Mouse (Mus musculus) lung, adult 18-20 months (tissue): ENCODE measurements around the gene Bnipl.

Experiments used
- DNase-seq, 2 experiments: peaks; one replicate each; pipeline ENCODE4 v3.0.0; 2022; ENCODE audit warnings: mixed read lengths in 2 of 2

The Bnipl gene

DNA sequence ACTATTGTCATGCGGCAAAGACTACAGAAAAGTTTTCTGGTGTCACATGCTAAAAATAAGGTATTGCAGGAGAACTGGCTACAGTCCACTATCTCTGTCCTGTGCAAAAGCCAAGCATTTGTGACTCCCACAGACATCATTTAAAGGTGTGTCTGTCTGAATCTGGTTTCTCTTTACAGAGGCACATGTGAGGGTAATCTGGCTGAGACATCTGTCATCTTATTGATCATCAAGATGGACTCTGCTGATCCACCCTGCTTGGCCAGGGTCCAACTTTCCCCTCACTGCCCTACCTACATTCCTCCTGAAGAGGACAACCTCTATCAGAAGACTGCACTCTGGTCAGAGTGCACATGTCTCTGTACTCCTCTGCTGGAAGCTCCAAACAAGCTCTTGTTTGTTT, 26.2 kb upstream of the Bnipl start:
- no peak for DNase-seq

- DNase-seq: no peak
These were observed 25.5 kb upstream of the Bnipl start for GRCm38 (mm10) chr3:95276428-95276934.

- no peak for DNase-seq
These were observed 24.2 kb upstream of the Bnipl start for GRCm38 (mm10) chr3:95275161-95275560.

- no peak for DNase-seq
These were observed 23.5 kb upstream of the Bnipl start for GRCm38 (mm10) chr3:95274453-95274852.

DNA sequence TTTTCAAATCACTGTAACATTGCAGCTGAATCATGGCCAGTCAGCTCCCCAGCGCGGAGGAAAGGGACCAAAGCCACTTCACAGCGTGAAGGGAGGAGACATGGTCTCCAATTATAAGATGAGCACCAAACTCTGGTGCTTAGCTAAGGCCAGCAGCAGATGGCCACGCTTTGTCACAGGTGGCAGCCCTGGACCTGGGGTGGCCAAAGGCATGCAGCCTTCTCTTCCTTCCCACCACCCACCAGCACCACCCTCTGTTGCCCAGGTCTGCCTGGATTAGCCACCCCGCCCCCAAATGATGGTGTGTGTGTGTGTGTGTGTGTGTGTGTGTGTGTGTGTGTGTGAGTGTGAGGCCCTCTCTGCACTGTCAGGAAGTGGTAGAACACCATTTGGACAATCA, 22.5 kb upstream of the Bnipl start:
- no peak for DNase-seq

- no peak for DNase-seq
These were observed 19.9 kb upstream of the Bnipl start for GRCm38 (mm10) chr3:95270766-95271364.

- DNase-seq: no peak
These were observed 18.8 kb upstream of the Bnipl start for GRCm38 (mm10) chr3:95269789-95270188.

- peak; percentile 14 to 45 for DNase-seq
These were observed 16.9 kb upstream of the Bnipl start for GRCm38 (mm10) chr3:95267855-95268254.

DNA sequence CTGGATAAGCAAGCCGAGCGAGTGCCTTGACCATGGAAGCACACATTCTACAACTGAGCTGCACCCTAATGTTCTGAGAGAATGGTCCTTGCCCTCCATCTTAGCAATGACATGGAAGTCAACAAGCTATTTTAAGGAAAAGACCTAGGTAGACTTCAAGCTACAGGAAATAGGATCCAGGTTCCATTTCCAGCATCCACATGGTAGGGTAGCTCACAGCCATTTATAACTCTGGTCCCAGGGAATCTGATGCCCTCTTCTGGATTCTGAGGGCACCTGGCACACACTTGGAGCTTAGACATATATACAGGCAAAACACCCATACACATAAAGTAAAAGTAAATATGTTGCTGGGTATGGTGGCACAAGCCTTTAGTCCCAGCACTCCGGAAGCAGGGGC, 15.1 kb upstream of the Bnipl start:
- no peak for DNase-seq

DNA sequence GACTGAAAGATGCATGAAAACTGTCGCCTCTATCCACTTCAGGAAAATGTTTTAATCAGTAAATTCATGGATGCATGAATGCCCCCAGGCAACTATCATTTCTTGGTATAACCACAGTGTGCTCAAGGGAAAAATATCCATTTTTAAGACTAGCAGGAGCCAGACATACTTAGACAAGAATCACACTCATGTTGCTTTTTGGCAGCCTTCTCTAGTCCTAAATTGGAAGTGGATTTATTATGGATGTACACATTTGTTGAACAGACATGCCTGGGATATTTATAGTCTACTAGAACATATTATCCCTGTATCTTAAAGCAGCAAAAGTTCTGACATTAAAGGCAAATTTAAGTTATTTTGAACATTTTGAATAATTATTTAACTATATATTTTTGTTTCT, 13.7 kb upstream of the Bnipl start:
- no peak for DNase-seq

GRCm38 (mm10) chr3:95263089-95263739, 12.2 kb upstream of the Bnipl start:
- DNase-seq: peak; percentile 72 to 83

DNA sequence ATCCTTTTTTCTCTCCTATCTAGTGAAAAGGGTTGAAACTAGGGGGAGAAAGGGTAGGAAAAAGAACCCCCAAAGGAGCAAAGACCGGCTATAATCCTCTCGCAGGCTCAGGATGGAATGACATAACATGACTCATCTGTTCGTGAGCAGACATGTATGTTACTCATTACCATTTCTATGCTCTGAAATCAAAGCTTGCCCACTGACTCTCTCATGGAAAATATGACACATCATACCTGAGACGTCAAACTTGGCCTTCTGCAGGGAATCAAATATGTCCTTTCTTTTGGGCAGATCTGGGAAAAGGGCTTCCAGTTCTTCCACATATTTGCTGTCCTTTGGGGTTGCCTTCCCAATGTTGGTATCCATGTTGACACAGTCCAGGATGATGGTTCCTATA, 11.0 kb upstream of the Bnipl start:
- no peak for DNase-seq

- no peak for DNase-seq
These were observed 5.9 kb upstream of the Bnipl start for GRCm38 (mm10) chr3:95256931-95257330.

DNA sequence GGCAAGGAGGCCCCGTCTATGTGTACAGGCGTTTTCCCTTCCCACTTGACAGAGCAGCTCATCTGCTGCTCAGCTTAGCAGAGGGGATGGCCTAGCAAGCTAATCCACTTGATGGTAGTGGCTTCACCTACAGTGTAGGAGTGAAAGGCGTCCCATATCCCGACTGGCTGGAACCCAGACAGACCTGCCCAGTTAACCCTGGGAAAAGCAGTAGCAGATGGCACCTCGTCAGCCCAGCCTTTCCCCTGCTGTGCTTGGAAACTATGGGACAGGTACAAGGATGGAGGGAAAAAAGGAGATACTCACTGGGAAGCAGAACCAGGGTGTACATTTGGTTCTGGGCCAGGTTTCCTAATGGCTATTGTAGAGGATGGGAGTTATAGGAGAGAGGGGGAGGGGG, 632 bp downstream of the Bnipl start:
- no peak for DNase-seq

DNA sequence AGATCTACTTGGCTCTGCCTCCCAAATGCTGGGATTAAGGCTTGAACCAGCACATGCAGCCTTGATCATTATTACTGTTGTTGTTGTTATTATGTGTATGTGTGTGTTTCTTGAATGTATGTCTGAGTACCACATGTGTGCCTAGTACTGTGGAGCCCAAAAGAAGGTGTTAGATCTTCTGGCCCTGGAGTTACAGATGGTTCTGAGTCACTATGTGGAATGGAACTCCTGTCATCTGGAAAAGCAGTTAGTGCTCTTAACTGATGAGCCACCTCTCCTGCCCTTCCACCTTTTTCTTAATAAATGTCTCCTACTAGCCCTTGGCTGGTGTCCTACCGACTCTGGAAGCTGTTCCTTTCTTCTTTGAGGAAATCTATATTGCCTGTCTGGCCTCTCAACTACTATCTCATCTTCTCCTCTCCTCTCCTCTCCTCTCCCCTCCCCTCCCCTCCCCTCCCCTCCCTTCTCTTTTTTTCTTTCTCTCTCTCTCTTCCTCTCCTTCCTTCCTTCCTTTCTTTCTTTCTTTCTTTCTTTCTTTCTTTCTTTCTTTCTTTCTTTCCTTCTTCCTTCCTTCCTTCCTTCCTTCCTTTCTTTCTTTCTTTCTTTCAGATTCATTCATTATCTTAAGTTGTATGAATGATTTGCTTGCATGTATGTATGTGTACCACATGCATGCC, 3.2 kb downstream of the Bnipl start:
- DNase-seq: no peak

- peak; percentile 71 to 76 for DNase-seq
These were observed 4.3 kb downstream of the Bnipl start for GRCm38 (mm10) chr3:95246465-95247231.

- no peak for DNase-seq
These were observed 7.9 kb downstream of the Bnipl start for GRCm38 (mm10) chr3:95243086-95243485.

- DNase-seq: no peak
These were observed 9.5 kb downstream of the Bnipl start, which contains the start of gene Gm128 for GRCm38 (mm10) chr3:95241498-95241897. Gm128 (minus strand) TSS chr3:95241598.

GRCm38 (mm10) chr3:95240900-95241299, 10.1 kb downstream of the Bnipl start:
- DNase-seq: no peak

DNA sequence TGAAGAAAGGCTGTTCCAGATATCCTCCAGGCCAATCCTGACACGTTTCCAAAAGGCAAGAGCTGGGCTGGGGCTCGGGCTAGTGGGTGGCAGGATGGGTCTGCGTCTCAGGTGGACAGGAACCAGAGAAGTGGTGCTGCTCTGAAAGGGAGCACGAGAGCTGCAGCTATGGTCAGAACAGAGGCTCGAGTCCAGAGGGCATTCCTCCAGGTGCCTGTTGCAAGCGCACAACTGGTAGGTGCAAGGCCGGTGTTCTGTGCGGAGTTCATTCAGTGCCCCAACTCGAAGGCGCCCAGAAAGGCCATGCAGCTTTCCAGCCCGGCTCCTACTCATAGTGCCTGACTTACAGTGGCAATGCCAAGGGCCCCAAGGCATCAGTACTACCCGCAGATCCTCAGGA, 11.0 kb downstream of the Bnipl start:
- DNase-seq: no peak

DNA sequence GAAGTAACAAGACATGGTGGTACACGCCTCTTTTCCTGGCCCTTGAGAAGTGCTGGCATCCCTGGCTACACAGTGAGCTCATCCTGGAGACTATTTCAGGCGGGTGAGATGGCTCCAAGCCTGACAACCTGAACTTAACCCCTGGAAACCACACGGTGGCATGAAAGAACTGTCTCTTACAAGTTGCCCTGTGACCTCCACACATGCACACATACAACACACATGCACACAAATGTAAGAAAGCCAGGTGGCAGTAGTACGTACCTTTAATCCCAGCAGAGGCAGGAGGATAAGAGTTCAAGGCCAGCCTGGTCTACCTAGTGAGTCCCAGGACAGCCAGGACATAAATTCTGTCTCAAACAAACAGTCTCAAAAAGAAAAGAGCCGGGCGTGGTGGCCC, 12.0 kb downstream of the Bnipl start:
- no peak for DNase-seq

DNA sequence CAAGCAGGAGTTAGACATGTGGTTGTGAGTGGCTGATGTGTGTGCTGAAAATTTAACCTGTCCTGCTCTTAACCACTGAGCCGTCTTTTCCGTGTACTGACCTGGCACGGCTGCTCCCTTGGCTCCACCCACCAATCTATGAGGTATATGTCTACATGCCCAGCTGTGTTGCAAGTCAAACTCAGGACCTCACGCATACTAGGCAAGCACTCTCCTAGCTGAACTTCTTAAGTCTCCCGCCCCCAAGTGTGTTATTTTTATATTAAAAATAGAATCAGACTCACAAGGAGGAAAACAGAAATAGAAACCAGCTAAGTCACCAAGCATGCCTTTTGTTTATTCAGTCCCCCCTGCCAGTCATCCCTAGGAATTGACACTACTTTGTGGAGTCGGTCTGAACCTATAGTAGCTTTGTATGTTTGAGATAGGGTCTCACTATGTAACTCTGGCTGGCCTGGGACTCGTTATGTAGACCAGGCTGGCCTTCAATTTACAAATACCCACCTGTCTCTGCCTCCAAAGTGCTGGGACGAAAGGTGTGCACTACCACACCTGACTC, 13.4 kb downstream of the Bnipl start:
- DNase-seq: peak; percentile 51 to 66
